8 mouse cellular contexts compared by ENCODE assay signal in genomic region chr7:35118099-35118781, GRCm38 (mm10). TPM values are rescaled to one million over a fixed set of nuclear protein-coding genes. Genes with fewer than 3 reads are reported as not detected.
DNase-seq lines count a peak whose midpoint lies in the region; ATAC-seq lines count a peak whose summit lies in the region.

No protein-coding gene starts in this region.

- peak overlapping the region; percentile 61 for H3K9ac ChIP-seq in hindbrain, embryonic 16.5 days (ENCODE audit: low read depth, low read length)

- H3K9me3 ChIP-seq in hindbrain, embryonic 16.5 days (ENCODE audit: control insufficient read depth, low read length) = no peaks in the 10 kb centered on the region

- H3K4me3 ChIP-seq in hindbrain, embryonic 16.5 days (ENCODE audit: low read length) = peak overlapping the region; percentile 60
- H3K4me3 ChIP-seq in macrophage (ENCODE audit: inconsistent target) = peak overlapping the region; percentile 64

- peak overlapping the region; percentile 57; the same call in 1 of the 2 replicates for H3K27ac ChIP-seq in hindbrain, embryonic 16.5 days (ENCODE audit: low read depth, low read length)
- H3K27ac ChIP-seq in macrophage = peak overlapping the region; percentile 81

- peak; percentile 77 for DNase-seq in gastrocnemius, postnatal 10 days
- DNase-seq in left cerebral cortex, postnatal 10 days (ENCODE audit: extremely low spot score in 1 of 2, low spot score in 2 of 2) = peak; percentile 46 to 80
- peak; percentile 72 for DNase-seq in right cerebral cortex, adult 18-20 months
- DNase-seq in urinary bladder, postnatal 36 days (ENCODE audit: low spot score in 2 of 2) = peak; percentile 73 to 82

- intact Hi-C loops in left cerebral cortex, postnatal 10 days (cut with DNase I) = loop anchor here (2.0 to 10.0 kb wide), 2 partner anchors 63 to 91 kb away; partner anchors contain the start of gene Cebpg

- peaks cover 29% of the 10 kb centered on the region for H3K79me2 ChIP-seq in macrophage (ENCODE audit: inconsistent target)

- H3K4me1 ChIP-seq in hindbrain, embryonic 16.5 days (ENCODE audit: control insufficient read depth, insufficient read depth, low read depth, low read length) = peaks cover 25% of the 10 kb centered on the region

- ATAC-seq in activated CD4-positive, CD25-positive, alpha-beta regulatory T cell, adult 4 months = peak; percentile 50
- ATAC-seq in common myeloid progenitor, adult 5-6 weeks (replicated peaks; ENCODE audit: low read depth, poor library complexity, severe bottlenecking) = peak; percentile 48
- ATAC-seq in hindbrain, embryonic 16.5 days = peak; percentile 50

- H3K27me3 ChIP-seq in hindbrain, embryonic 16.5 days (replicated peaks; ENCODE audit: control insufficient read depth, insufficient read depth, low read length) = peaks cover 26% of the 10 kb centered on the region

- peak overlapping the region; percentile 98 for H3K4me2 ChIP-seq in hindbrain, embryonic 16.5 days (ENCODE audit: low read length)

- H3K36me3 ChIP-seq in hindbrain, embryonic 16.5 days (ENCODE audit: control insufficient read depth, insufficient read depth, low read length) = no peaks in the 10 kb centered on the region
- no peaks in the 10 kb centered on the region for H3K36me3 ChIP-seq in macrophage (ENCODE audit: inconsistent target)

- WGBS in hindbrain, embryonic 16.5 days = under 1% methylated on average over 49 of the region's 49 CpGs
- under 1% methylated on average over 49 of the region's 49 CpGs for WGBS in macrophage (ENCODE audit: missing documents)

RNA-seq across cellular contexts. Expression of gene Cebpa, which starts 0.9 kb away (rescaled TPM):
- polyA plus RNA-seq in activated CD4-positive, CD25-positive, alpha-beta regulatory T cell, adult 4 months (2017; shearing (Covaris generic)) = 1 to 10 TPM in 1 of 2 experiments, under 1 TPM in 1; 0.81 to 1.2 TPM
- 14.3 and 19.7 TPM in 2 replicates for total RNA-seq in common myeloid progenitor, adult 5-6 weeks (2017)
- total RNA-seq in gastrocnemius, postnatal 10 days (2021) = 1 to 10 TPM; 7.5 to 8.2 TPM
- 0.75 and 0.86 TPM in 2 replicates for polyA plus RNA-seq in hindbrain, embryonic 16.5 days (2015; fragmentation: Nextera tagmentation; extraction: Ambion mirVana)
- 1 to 10 TPM; 3.3 to 4.7 TPM for total RNA-seq in left cerebral cortex, postnatal 10 days (2021)
- total RNA-seq in macrophage (2018; cell fraction: chromatin; rRNA removed) = 10 to 100 TPM in 6 of 26 experiments, 1 to 10 TPM in 20; 1.4 to 55.1 (median 3.8) TPM
- total RNA-seq in macrophage (2018; cell fraction: cytosol; rRNA removed) = 100 to 1,000 TPM in 9 of 26 experiments, 10 to 100 TPM in 17; 13.7 to 217 (median 83.3) TPM
- total RNA-seq in macrophage (2018; cell fraction: nucleus; rRNA removed) = 10 to 100 TPM in 24 of 26 experiments, 1 to 10 TPM in 2; 7.7 to 94.0 (median 33.4) TPM
- polyA plus RNA-seq in macrophage (2018) = 58.4 to 104 TPM (median 95.9 TPM) in 3 replicates

Comparison
In these comparisons a context has a peak if more than half of its experiments do, and no peak if none do; other contexts are left out.
1. Peak in every context shown above with its lines: DNase-seq, ATAC-seq, H3K4me3 ChIP-seq and H3K27ac ChIP-seq.